Mouse (Mus musculus) embryonic facial prominence, embryonic 14.5 days (tissue): ENCODE results near the gene Vps13a. TPM values are rescaled to one million over a fixed set of nuclear protein-coding genes. Genes with fewer than 3 reads are reported as not detected.
A peak's percentile ranks its signal among the peaks of the same experiment; 100 is the strongest.

ENCODE experiments used
- ATAC-seq: fragments of 200-750 bp; cut with Nextera tagmentation; 2 replicates; pipeline ENCODE4 v1.8.0; 2017; ENCODE audit warnings: low read depth, moderate number of reproducible peaks, moderate TSS enrichment
- DNase-seq: peaks from one replicate; pipeline ENCODE4 v3.0.0-alpha.2; 2015; ENCODE audit warnings: low spot score
- H3K27ac ChIP-seq: fragments of 300-500 bp; sonication (generic); replicated peaks from 2 replicates; pipeline ENCODE4 v1.5.1; 2014; ENCODE audit warnings: low read depth, mild to moderate bottlenecking, low read length, moderate library complexity
- H3K27me3 ChIP-seq: fragments of 300-500 bp; sonication (generic); replicated peaks from 2 replicates; pipeline ENCODE4 v1.6.1; 2014; ENCODE audit warnings: low read length; ENCODE audit not compliant: control insufficient read depth, insufficient read depth
- H3K36me3 ChIP-seq: fragments of 300-500 bp; sonication (generic); 2 replicates; pipeline ENCODE4 v1.6.1; 2014; ENCODE audit warnings: low read length, mixed read lengths; ENCODE audit not compliant: control insufficient read depth, insufficient read depth
- H3K4me1 ChIP-seq: fragments of 300-500 bp; sonication (generic); 2 replicates; pipeline ENCODE4 v1.6.1; 2014; ENCODE audit warnings: antibody characterized with exemption, low read length; ENCODE audit not compliant: control insufficient read depth, insufficient read depth
- H3K4me2 ChIP-seq: fragments of 300-500 bp; sonication (generic); 2 replicates; pipeline ENCODE4 v1.6.1; 2014; ENCODE audit warnings: low read depth, mild to moderate bottlenecking, low read length, moderate library complexity, mixed read lengths
- H3K4me3 ChIP-seq: fragments of 300-500 bp; sonication (generic); 2 replicates; pipeline ENCODE4 v1.5.1; 2014; ENCODE audit warnings: low read depth, mild to moderate bottlenecking, low read length
- H3K9ac ChIP-seq: fragments of 300-500 bp; sonication (generic); 2 replicates; pipeline ENCODE4 v1.6.1; 2014; ENCODE audit warnings: low read depth, mild to moderate bottlenecking, low read length, moderate library complexity, mixed read lengths
- H3K9me3 ChIP-seq: fragments of 300-500 bp; sonication (generic); 2 replicates; pipeline ENCODE4 v1.6.1; 2016; ENCODE audit warnings: low read length; ENCODE audit not compliant: control insufficient read depth
- WGBS: fragments of 180-500 bp; shearing (Covaris S2); extraction: QIAGEN DNeasy Blood & Tissue Kit; methylation state at CpG from one replicate; pipeline ENCODE4 v1.1.7; 2014; 5-methylcytosine and 5-hydroxymethylcytosine counted together
- polyA plus RNA-seq: library from polyadenylated mRNA; unstranded; fragments of >200 nt; fragmentation: Nextera tagmentation; extraction: Ambion mirVana; gene quantifications from 2 replicates; pipeline ENCODE4 v1.2.1, GENCODE M21; 2014

Vps13a gene
- polyA plus RNA-seq, 1 experiment from 2014 or later, result 9.5 TPM

DNA sequence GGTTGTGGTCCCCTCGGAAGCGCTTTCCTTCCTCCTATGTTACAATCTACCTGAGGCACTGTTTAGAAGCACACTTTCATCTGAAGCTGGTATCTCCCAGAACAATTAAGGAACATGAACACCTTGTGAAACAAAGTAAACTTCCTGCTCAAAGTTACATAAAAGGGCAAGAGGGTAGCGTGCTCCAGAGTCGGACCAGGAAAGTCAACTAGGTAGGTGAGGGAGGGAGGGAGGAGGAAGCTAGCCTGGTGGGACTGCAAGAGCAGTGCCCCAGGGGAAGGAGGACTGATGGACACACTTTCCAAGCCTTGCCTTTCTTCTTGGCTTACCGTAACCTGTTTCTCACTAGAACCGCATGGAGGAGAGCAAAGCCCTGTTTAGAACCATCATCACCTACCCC, 173.1 kb downstream of the Vps13a start:
- DNase-seq, result no peak
- Histone ChIP-seq H3K27ac (no peak overlapping the region), H3K4me1 (0 out of 2 replicates have a peak, but pooled peaks cover 3% of the 10 kb centered on the region), H3K36me3 (no peaks in the 10 kb centered on the region), H3K4me2 (no peak overlapping the region), H3K9me3 (no peaks in the 10 kb centered on the region), H3K27me3 (no peaks in the 10 kb centered on the region), H3K9ac (no peak overlapping the region), H3K4me3 (no peak overlapping the region)
- ATAC-seq, result no peak
- WGBS, result 81% methylated on average over 6 of the region's 6 CpGs

DNA sequence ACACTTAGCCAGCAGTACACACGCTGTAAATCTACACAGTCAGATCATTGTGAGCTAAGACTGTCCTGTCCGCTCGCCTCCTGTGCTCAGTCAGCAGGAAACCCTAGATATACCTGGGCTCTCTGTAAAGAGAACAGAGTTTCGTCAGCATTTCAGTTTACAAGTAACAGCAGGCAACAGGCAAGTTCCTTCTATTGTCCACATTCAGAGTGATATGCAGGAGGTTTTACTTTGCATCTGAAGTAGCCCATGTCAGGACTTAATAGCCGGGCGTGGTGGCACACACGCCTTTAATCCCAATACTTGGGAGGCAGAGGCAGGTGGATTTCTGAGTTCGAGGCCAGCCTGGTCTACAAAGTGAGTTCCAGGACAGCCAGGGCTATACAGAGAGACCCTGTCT, 178.7 kb downstream of the Vps13a start:
- WGBS, result 81% methylated on average over 8 of the region's 8 CpGs
- H3K36me3 ChIP-seq, result no peaks in the 10 kb centered on the region
- peaks cover 4% of the 10 kb centered on the region; the same call in 1 of the 2 replicates for H3K4me1 ChIP-seq
- H3K9me3 ChIP-seq, result no peaks in the 10 kb centered on the region
- no peak for DNase-seq
- no peak overlapping the region for H3K4me3 ChIP-seq
- no peak overlapping the region for H3K27ac ChIP-seq
- ATAC-seq, result no peak
- no peaks in the 10 kb centered on the region for H3K27me3 ChIP-seq
- H3K9ac ChIP-seq, result no peak overlapping the region
- no peak overlapping the region for H3K4me2 ChIP-seq

DNA sequence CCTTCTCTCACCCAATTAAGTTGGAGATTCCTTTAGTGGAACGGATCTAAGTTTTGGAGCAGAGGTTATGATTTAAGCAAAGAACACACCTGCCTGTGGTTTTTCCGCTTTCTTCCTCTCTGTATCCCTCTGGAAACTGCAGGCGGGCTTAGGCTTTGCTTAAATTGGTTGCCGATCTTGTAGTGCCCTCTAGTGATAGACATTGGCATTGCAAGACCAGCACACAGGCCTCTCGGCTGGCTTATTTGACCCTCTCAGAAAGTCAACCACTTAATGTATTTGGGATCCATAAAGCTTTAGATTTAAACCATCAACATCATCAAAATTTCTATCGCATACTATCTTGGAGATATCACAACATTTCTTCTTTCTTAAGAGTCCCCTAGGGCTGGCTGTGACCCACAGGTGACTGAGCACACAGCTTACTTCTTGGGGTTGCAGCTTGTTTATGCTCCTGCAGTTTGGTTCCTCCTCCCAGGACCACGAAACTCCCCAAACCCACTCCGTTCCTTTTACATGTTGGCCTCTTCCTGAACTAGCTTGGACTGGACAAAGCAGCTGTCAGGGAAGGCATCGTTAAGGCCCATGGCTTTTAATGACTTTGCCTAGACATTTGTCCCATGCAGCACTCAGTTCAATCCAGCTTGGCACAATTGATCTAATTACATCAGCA, 181.3 kb downstream of the Vps13a start:
- WGBS, result 19% methylated on average over 9 of the region's 9 CpGs
- peak overlapping the region; percentile 16; the same call in 1 of the 2 replicates for H3K4me2 ChIP-seq

DNA sequence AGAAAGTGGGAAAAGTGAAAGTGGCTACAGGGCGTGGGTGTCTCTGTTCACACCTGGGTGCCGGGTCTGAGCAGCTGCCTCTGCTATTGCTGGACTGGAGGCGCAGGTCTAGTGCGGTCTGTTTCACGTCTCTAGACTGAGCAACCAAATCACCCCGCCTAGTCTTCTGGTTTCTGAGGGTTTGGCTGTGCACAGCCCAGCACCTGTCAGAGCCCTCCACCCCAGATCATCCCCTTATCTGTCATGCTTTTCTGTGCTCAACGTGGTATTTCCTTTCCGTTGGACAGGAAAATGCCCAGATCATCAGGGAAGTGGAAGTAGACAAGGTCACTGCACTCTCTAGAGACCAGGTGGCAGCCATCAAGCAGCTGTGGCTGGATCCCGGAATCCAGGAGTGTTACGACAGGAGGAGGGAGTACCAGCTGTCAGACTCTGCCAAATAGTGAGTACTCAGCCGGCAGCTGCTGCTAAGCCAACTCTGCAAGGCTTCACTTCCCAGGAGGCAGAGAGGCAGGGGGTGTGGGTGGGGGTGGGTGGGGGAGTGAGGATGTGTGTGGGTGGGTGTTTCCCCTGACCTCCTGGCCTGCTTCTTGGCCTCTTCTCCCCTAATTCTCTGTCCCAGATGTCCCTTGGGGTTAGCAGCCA, 182.0 kb downstream of the Vps13a start:
- peak overlapping the region; percentile 16 for H3K4me2 ChIP-seq
- H3K4me1 ChIP-seq, result peaks cover 4% of the 10 kb centered on the region; the same call in 1 of the 2 replicates
- no peaks in the 10 kb centered on the region for H3K36me3 ChIP-seq
- peak; percentile 90 for ATAC-seq
- no peaks in the 10 kb centered on the region for H3K27me3 ChIP-seq
- H3K27ac ChIP-seq, result no peak overlapping the region
- no peaks in the 10 kb centered on the region for H3K9me3 ChIP-seq
- 43% methylated on average over 11 of the region's 11 CpGs for WGBS
- H3K4me3 ChIP-seq, result no peak overlapping the region
- no peak overlapping the region for H3K9ac ChIP-seq
- peak; percentile 84 for DNase-seq

More for the DNA sequence above, 181.3 kb downstream of the Vps13a start:
- ATAC-seq (peak; percentile 81), DNase-seq (peak; percentile 90)
- Histone ChIP-seq H3K27me3 (no peaks in the 10 kb centered on the region), H3K9ac (no peak overlapping the region), H3K9me3 (no peaks in the 10 kb centered on the region), H3K4me1 (peaks cover 4% of the 10 kb centered on the region; the same call in 1 of the 2 replicates), H3K4me3 (no peak overlapping the region), H3K36me3 (no peaks in the 10 kb centered on the region), H3K27ac (no peak overlapping the region)

DNA sequence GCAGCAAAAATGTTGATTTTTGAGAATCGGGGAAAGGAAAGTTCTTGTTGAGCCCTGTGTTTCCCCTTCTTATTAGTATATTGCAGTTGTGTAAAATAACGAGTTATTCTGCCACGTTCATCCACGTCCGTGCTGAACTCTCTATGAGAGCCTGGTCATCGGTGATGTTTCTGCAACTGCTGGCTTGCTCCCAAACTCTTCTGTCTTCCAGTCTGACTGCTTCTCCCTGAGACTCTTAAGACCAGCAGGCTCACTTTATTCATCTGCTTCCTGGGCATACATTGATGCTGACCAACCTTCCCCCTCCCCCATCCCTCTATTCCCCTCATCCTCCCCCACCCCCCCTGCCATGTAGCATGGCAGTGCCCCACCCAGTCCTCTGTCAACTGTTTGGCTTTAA, 183.5 kb downstream of the Vps13a start:
- H3K27me3 ChIP-seq, result no peaks in the 10 kb centered on the region
- no peak overlapping the region for H3K9ac ChIP-seq
- no peaks in the 10 kb centered on the region for H3K9me3 ChIP-seq
- H3K4me1 ChIP-seq, result peaks cover 4% of the 10 kb centered on the region; the same call in 1 of the 2 replicates
- 81% methylated on average over 6 of the region's 6 CpGs for WGBS
- H3K4me2 ChIP-seq, result no peak overlapping the region
- no peaks in the 10 kb centered on the region for H3K36me3 ChIP-seq
- no peak overlapping the region for H3K4me3 ChIP-seq
- DNase-seq (no peak), ATAC-seq (no peak)
- H3K27ac ChIP-seq, result no peak overlapping the region

DNA sequence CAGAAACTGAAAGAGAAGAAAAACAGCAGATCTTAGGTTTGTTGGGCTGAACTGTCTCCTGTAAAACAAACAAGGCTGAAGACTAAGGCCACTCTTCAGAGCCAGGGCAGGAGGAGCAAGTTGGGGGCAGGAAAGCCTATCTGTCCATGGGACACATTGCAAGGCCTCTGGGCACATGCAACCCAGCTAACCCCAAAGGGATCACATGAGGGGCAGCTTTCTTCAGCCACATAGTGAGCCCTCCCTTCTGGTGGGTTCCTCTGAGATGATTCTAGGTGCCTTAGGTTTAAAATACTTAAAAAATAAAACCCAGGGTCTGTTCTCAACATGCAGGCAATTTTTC, 186.8 kb downstream of the Vps13a start:
- Histone ChIP-seq H3K36me3 (no peaks in the 10 kb centered on the region), H3K4me2 (no peak overlapping the region), H3K27ac (no peak overlapping the region), H3K9ac (no peak overlapping the region), H3K4me3 (no peak overlapping the region), H3K27me3 (no peaks in the 10 kb centered on the region), H3K9me3 (no peaks in the 10 kb centered on the region), H3K4me1 (peaks cover 3% of the 10 kb centered on the region; the same call in 1 of the 2 replicates)
- ATAC-seq, result no peak
- DNase-seq, result no peak

DNA sequence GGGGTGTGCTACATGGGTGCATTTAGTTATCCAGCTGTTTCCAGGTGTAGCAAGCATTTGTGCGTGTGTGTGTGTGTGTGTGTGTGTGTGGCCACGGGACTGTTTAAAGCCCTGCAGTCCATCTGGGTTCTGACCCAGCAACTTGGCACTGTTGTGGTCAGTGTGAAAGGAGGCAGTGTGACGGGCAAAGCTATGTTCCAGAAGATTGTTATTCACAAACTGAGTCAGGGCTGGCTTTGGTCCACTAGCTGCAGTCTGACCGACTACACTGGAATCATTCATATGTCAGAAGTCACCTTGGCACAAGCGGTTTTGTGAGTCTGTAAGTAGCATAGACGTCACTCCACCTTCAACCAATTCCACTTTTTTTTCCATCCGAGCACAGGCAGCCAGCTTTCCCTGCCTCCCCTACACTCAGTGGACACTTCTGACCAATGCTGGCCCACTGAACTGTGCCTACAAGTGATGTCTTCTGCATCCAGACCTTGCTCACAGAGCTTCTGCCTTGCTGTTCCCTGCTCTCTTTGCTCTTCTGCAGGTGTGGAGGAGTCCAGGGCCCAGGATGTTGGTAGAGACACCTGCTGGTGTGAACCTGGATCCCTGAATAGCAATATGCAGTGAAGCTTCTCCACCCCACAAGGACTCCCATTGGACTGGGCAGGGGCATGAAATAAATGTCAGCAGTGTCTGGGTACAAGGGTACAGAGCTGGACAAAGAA, 187.3 kb downstream of the Vps13a start:
- H3K36me3 ChIP-seq, result no peaks in the 10 kb centered on the region
- no peak overlapping the region for H3K9ac ChIP-seq
- H3K27me3 ChIP-seq, result no peaks in the 10 kb centered on the region
- H3K27ac ChIP-seq, result no peak overlapping the region
- no peaks in the 10 kb centered on the region for H3K4me1 ChIP-seq
- ATAC-seq, result no peak
- H3K4me3 ChIP-seq, result no peak overlapping the region
- 82% methylated on average over 7 of the region's 7 CpGs for WGBS
- H3K9me3 ChIP-seq, result no peaks in the 10 kb centered on the region
- no peak for DNase-seq
- no peak overlapping the region for H3K4me2 ChIP-seq

DNA sequence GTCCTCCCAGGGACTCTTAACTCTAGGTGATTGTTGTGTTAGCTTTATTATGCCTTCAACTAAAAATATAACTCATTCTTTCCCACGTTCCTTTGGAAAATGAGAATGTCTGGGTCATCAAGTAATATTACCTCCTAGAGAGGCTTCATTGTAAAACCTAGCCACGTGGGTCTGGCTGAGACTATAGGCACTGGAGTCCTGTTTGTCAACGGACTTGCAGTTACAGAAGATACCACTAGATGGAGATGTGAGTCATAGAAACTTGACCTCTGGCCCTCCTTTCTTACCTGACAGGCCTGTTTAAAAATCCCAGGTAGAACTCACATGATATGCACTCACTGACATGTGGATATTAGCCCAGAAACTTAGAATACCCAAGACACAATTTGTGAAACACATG, 195.4 kb downstream of the Vps13a start:
- peaks cover 9% of the 10 kb centered on the region; the same call in 1 of the 2 replicates for H3K4me1 ChIP-seq
- H3K27me3 ChIP-seq, result no peaks in the 10 kb centered on the region
- H3K36me3 ChIP-seq, result no peaks in the 10 kb centered on the region
- no peak overlapping the region for H3K27ac ChIP-seq
- ATAC-seq (no peak), DNase-seq (peak; percentile 41)
- no peaks in the 10 kb centered on the region for H3K9me3 ChIP-seq
- no peak overlapping the region for H3K4me2 ChIP-seq
- H3K4me3 ChIP-seq, result no peak overlapping the region
- H3K9ac ChIP-seq, result no peak overlapping the region
- 16% methylated on average over 3 of the region's 3 CpGs for WGBS
